19 mouse cellular contexts compared by ENCODE assay signal in genomic region chr17:86772929-86773588, GRCm38 (mm10). TPM values are rescaled to one million over a fixed set of nuclear protein-coding genes. Genes with fewer than 3 reads are reported as not detected.
"Had no signal": no experiment of that assay in that cellular context is flagged by ENCODE, and none has a peak within 500 bp of the region (broad histone marks: within the 10 kb centered on the region; RNA-seq: fewer than 3 reads in every experiment).

No protein-coding gene starts in this region.

- DNase-seq: lung, adult 18-20 months; lung, postnatal 14 days; lung, postnatal 36 days; midbrain, embryonic 14.5 days; right cerebral cortex, postnatal 14 days; thymus, adult 2 months; thymus, postnatal 25 days; thymus, postnatal 4 days had no signal

- H3K4me2 ChIP-seq: lung, embryonic 15.5 days; midbrain, embryonic 12.5 days; neural tube, embryonic 13.5 days; neural tube, embryonic 15.5 days; stomach, embryonic 15.5 days had no signal

- H3K27me3 ChIP-seq: lung, embryonic 15.5 days; midbrain, embryonic 12.5 days; neural tube, embryonic 13.5 days; neural tube, embryonic 15.5 days; stomach, embryonic 15.5 days had no signal

- H3K36me3 ChIP-seq: lung, embryonic 15.5 days; midbrain, embryonic 10.5 days; midbrain, embryonic 12.5 days; neural tube, embryonic 13.5 days; neural tube, embryonic 15.5 days; stomach, embryonic 15.5 days had no signal

- ATAC-seq: lung, postnatal 0 days; midbrain, embryonic 16.5 days had no signal

- H3K9me3 ChIP-seq: lung, embryonic 15.5 days; midbrain, embryonic 10.5 days; midbrain, embryonic 12.5 days; neural tube, embryonic 13.5 days; neural tube, embryonic 15.5 days; stomach, embryonic 15.5 days had no signal

- H3K27ac ChIP-seq: lung, embryonic 15.5 days; midbrain, embryonic 10.5 days; midbrain, embryonic 12.5 days; neural tube, embryonic 13.5 days; neural tube, embryonic 15.5 days; stomach, embryonic 15.5 days; stomach, postnatal 0 days had no signal

- H3K9ac ChIP-seq: lung, embryonic 15.5 days; midbrain, embryonic 12.5 days; neural tube, embryonic 13.5 days; neural tube, embryonic 15.5 days; stomach, embryonic 15.5 days had no signal

- H3K4me1 ChIP-seq: midbrain, embryonic 10.5 days; midbrain, embryonic 12.5 days had no signal

- H3K4me3 ChIP-seq: lung, embryonic 15.5 days; midbrain, embryonic 10.5 days; midbrain, embryonic 12.5 days; myocyte; neural tube, embryonic 13.5 days; neural tube, embryonic 15.5 days; stomach, embryonic 15.5 days had no signal

RNA-seq across cellular contexts. Expression of gene Epas1, which starts 19.6 kb away (rescaled TPM):
- total RNA-seq: megakaryocyte-erythroid progenitor cell, adult 5-6 weeks had no signal
